Mouse (Mus musculus): ENCODE results near the gene Mark3. TPM values are rescaled to one million over a fixed set of nuclear protein-coding genes. Genes with fewer than 3 reads are reported as not detected.

The Mark3 gene
- polyA plus RNA-seq, 1 experiment from 2014 or later: 9.2 TPM

DNA sequence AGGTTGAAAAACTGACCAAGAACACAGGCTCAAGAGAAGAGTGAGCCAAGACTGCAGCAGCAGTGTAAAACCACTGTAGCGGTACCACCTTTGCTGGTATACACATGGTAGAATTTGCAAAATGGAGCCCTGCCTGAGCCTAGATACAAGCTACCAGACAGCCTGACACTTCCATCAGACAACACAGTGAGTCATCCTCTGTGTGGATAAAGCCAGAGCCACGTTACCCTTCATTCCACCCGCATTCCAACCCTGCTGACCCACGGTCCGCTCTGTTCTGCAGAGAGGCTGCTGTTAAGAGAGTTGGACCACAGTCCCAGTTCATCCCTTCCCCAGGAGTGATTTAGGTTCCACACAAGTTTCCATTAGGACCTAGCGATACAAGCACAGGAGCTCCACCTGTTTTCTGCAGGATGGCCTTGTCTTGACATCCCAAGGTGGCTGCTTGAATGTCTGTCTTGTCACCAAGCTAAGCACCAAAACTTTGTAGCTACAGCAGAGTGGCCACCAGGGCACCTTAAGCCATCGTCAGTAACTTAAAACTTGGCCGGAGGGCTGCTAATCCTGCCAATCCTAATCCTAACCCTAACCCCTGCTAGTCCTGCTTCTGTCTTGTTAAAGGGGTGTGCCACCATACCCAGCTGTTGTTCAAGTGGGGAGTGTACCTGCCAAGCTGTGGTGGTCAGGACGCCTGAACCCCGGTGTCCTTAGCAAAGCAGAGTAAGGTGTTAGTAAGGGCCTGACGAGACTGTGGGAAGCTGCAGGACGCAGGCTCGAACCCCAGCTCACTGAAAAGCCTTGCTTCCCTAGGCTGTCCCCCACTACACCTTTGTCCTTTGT is 90.9 kb downstream of the Mark3 start:
- Histone ChIP-seq H3K9ac (ENCODE audit: low read depth, low read length) (no peak overlapping the region), H3K27me3 (ENCODE audit: control insufficient read depth, insufficient read depth, low read depth, low read length) (peaks cover 14% of the 10 kb centered on the region), H3K4me2 (ENCODE audit: low read depth, low read length) (no peak overlapping the region), H3K4me1 (ENCODE audit: control insufficient read depth, low read depth, low read length) (peaks cover 7% of the 10 kb centered on the region), H3K27ac (ENCODE audit: low read length) (no peak overlapping the region), H3K36me3 (ENCODE audit: control insufficient read depth, insufficient read depth) (no peaks in the 10 kb centered on the region), H3K4me3 (ENCODE audit: low read depth, low read length) (no peak overlapping the region), H3K9me3 (replicated peaks; ENCODE audit: control insufficient read depth, low read length) (no peaks in the 10 kb centered on the region)
- no peak for ATAC-seq (ENCODE audit: low read depth)
- 71% methylated on average over 13 of the region's 13 CpGs for WGBS (ENCODE audit: insufficient replicate concordance)

DNA sequence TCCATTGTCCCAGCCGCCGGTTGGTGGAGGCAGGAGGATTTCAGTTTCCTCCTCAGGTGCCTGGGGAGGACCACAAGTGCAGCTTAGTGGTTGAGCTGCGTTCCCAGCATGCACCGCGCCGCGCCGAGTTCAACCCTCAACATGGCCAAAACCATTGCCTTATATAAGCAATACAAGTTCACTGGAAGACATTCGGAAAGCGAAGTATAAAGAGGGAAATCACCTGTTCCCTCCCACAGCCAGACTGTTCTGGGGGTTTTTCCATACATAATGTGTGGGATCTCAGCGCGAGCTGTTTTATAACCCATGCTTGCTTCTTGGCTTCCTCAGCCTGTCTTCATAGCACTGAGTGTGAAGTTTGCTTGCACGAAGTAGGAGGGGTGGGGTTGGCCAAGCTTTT is 92.1 kb downstream of the Mark3 start:
- WGBS (ENCODE audit: insufficient replicate concordance): 74% methylated on average over 13 of the region's 13 CpGs
- no peak overlapping the region for H3K4me3 ChIP-seq (ENCODE audit: low read depth, low read length)
- no peak overlapping the region for H3K27ac ChIP-seq (ENCODE audit: low read length)

DNA sequence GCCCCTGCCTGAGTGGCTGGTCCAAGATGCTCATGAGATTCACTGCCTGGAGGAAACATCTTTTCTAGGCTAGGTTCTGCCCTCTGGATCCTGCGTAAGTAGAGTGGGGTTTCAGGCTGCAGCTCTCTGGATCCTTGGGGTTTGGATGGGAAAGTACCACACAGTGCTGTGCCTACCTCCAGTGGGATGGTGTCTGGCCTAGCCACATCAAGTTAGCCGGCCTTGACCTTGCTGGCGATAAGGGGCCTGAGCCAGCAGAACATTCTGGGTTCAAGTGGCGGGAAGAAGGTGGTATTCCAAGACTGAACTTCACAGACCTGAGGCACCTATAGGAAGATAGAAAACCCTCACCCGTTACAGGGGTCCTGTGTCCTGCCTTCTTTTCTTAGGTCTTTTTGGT is 93.1 kb downstream of the Mark3 start:
- Histone ChIP-seq H3K9ac (ENCODE audit: low read depth, low read length) (no peak overlapping the region), H3K4me1 (ENCODE audit: control insufficient read depth, low read depth, low read length) (peaks cover 15% of the 10 kb centered on the region), H3K27me3 (ENCODE audit: control insufficient read depth, insufficient read depth, low read depth, low read length) (peaks cover 36% of the 10 kb centered on the region), H3K4me3 (ENCODE audit: low read depth, low read length) (no peak overlapping the region), H3K9me3 (replicated peaks; ENCODE audit: control insufficient read depth, low read length) (no peaks in the 10 kb centered on the region), H3K4me2 (ENCODE audit: low read depth, low read length) (no peak overlapping the region), H3K36me3 (ENCODE audit: control insufficient read depth, insufficient read depth) (no peaks in the 10 kb centered on the region), H3K27ac (ENCODE audit: low read length) (no peak overlapping the region)
- 74% methylated on average over 5 of the region's 5 CpGs for WGBS (ENCODE audit: insufficient replicate concordance)
- no peak for ATAC-seq (ENCODE audit: low read depth)

More for the DNA sequence above, 92.1 kb downstream of the Mark3 start:
- no peak for ATAC-seq (ENCODE audit: low read depth)
- Histone ChIP-seq H3K27me3 (ENCODE audit: control insufficient read depth, insufficient read depth, low read depth, low read length) (peaks cover 25% of the 10 kb centered on the region), H3K4me2 (ENCODE audit: low read depth, low read length) (no peak overlapping the region), H3K4me1 (ENCODE audit: control insufficient read depth, low read depth, low read length) (peaks cover 8% of the 10 kb centered on the region), H3K9ac (ENCODE audit: low read depth, low read length) (no peak overlapping the region), H3K9me3 (replicated peaks; ENCODE audit: control insufficient read depth, low read length) (no peaks in the 10 kb centered on the region), H3K36me3 (ENCODE audit: control insufficient read depth, insufficient read depth) (no peaks in the 10 kb centered on the region)

DNA sequence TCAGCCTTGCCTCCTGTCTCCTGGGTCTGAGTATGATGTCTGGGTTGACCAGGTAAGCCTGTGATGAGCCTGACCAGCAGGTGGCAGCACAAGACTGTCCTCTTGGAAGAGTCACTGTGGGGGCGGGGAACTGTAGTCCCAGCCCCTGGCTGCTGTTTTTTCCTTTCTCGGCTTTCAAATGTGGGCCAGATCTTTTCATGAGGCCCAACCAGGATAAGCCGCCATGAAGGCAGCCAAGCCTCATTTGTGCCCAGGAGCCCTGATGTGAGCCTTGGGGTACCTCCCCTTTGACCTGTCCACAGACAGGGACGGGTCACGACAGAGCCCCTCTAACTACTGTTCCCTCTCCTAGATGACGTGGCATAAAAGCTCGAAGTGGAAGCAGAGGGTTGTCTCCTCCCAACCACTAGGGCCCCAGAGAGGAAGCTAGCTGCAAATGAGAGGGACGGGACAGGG is 94.2 kb downstream of the Mark3 start:
- H3K27ac ChIP-seq (ENCODE audit: low read length): peak overlapping the region; percentile 62
- H3K4me3 ChIP-seq (ENCODE audit: low read depth, low read length): 0 out of 2 replicates have a peak overlapping the region, but pooled peaks have one; percentile 26
- H3K9ac ChIP-seq (ENCODE audit: low read depth, low read length): peak overlapping the region; percentile 51
- under 1% methylated on average over 8 of the region's 8 CpGs for WGBS (ENCODE audit: insufficient replicate concordance)
- H3K36me3 ChIP-seq (ENCODE audit: control insufficient read depth, insufficient read depth): no peaks in the 10 kb centered on the region
- H3K4me2 ChIP-seq (ENCODE audit: low read depth, low read length): peak overlapping the region; percentile 57
- H3K9me3 ChIP-seq (replicated peaks; ENCODE audit: control insufficient read depth, low read length): no peaks in the 10 kb centered on the region
- peaks cover 46% of the 10 kb centered on the region for H3K27me3 ChIP-seq (ENCODE audit: control insufficient read depth, insufficient read depth, low read depth, low read length)
- ATAC-seq (ENCODE audit: low read depth): peak; percentile 54
- H3K4me1 ChIP-seq (ENCODE audit: control insufficient read depth, low read depth, low read length): peaks cover 15% of the 10 kb centered on the region

DNA sequence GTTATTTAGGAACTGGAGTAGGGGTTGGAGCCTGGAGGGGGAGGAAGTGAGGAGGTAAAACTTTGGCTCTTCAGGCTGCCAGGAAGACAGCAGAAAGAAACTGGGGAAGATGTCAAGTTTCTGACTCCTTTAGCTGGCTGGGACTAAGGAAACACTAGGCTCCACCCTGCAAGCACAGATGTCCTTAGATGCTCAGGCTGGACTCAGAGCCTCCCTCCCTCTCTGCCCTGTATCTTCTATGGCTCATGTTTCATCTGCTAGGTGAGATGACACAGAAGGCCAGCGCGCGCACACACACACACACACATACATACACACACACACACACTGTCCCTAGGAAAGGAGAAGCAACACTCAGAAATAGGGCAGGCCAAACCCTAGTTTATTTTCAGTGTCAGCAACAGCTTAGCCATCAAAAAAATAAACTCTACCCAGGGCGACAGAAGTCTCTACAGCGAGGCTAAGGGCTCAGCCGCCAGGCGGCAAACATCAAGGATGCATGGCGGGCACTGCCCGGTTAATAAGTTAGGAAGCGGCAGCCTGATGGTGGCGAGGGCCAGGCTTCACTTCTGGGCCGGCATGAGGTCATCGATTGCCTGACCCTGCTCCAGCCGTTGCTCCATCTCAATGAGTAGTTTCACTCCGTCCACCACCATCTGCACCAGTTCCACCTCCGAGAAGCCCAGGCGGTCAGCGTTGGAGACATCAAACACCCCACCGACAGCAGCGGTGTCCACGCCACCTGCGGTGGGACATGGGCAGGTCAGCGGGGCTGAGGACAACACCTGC is 94.9 kb downstream of the Mark3 start:
- 61% methylated on average over 23 of the region's 23 CpGs for WGBS (ENCODE audit: insufficient replicate concordance)
- no peak overlapping the region for H3K4me3 ChIP-seq (ENCODE audit: low read depth, low read length)
- H3K27me3 ChIP-seq (ENCODE audit: control insufficient read depth, insufficient read depth, low read depth, low read length): peaks cover 53% of the 10 kb centered on the region
- H3K36me3 ChIP-seq (ENCODE audit: control insufficient read depth, insufficient read depth): no peaks in the 10 kb centered on the region
- peak overlapping the region; percentile 51; the same call in 1 of the 2 replicates for H3K9ac ChIP-seq (ENCODE audit: low read depth, low read length)
- peak; percentile 12 for ATAC-seq (ENCODE audit: low read depth)
- peaks cover 15% of the 10 kb centered on the region for H3K4me1 ChIP-seq (ENCODE audit: control insufficient read depth, low read depth, low read length)
- peak overlapping the region; percentile 62 for H3K27ac ChIP-seq (ENCODE audit: low read length)
- no peaks in the 10 kb centered on the region for H3K9me3 ChIP-seq (replicated peaks; ENCODE audit: control insufficient read depth, low read length)
- peak overlapping the region; percentile 57 for H3K4me2 ChIP-seq (ENCODE audit: low read depth, low read length)

DNA sequence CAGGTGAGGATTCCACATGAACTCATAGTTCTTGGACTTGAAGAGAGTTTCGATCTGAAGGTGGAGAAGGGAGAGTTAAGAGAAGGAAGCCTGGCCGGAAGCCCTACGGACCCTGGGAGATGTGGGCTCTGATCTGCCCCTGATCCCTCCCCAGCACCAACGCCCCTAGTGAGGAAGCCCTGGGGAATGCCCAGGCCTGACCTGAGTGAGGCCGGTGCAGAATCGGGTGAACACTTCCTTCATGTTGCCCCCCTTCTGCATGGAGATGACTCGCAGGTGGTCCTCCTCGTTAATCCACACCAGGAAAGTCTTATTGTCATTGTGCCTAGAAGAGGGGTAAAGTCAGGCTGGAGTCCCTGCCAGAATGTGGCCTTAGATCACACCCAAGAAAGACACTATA is 95.6 kb downstream of the Mark3 start:
- Histone ChIP-seq H3K4me3 (ENCODE audit: low read depth, low read length) (no peak overlapping the region), H3K4me1 (ENCODE audit: control insufficient read depth, low read depth, low read length) (peaks cover 15% of the 10 kb centered on the region)

DNA sequence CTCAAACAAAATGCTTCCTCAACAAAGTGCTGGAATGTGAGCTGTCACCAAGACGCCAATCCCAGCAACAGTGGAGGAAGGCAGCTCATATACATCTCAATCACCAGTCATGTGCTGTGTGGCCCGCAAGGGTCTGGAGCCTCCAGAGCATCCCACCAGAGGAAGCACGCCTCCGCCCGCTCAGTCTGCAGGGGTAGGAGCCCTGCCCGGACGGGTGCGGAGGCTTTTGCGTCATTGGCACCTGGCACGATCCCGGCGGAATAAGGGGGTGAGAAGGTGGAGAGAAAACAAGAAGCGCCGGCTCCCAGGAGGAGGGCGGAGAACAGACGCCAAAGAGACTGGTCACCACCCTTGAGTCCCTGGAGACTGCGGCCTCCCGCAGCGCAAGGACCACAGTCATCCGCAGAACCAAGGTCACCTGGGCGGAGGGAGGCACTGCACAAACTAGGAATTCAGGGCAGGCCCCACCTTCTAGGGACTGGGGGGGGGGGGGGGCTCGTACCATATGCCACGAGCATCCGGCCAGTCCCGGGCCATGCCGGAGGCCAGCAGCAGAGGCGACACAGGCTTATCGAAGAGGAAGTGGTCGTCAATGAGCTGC is 96.1 kb downstream of the Mark3 start:
- H3K4me2 ChIP-seq (ENCODE audit: low read depth, low read length): peak overlapping the region; percentile 55
- peak overlapping the region; percentile 51 for H3K4me3 ChIP-seq (ENCODE audit: low read depth, low read length)
- no peaks in the 10 kb centered on the region for H3K36me3 ChIP-seq (ENCODE audit: control insufficient read depth, insufficient read depth)
- H3K27ac ChIP-seq (ENCODE audit: low read length): no peak overlapping the region
- H3K4me1 ChIP-seq (ENCODE audit: control insufficient read depth, low read depth, low read length): peaks cover 15% of the 10 kb centered on the region
- WGBS (ENCODE audit: insufficient replicate concordance): 14% methylated on average over 28 of the region's 29 CpGs
- ATAC-seq (ENCODE audit: low read depth): no peak
- H3K9me3 ChIP-seq (replicated peaks; ENCODE audit: control insufficient read depth, low read length): no peaks in the 10 kb centered on the region
- H3K9ac ChIP-seq (ENCODE audit: low read depth, low read length): no peak overlapping the region
- peaks cover 54% of the 10 kb centered on the region for H3K27me3 ChIP-seq (ENCODE audit: control insufficient read depth, insufficient read depth, low read depth, low read length)

More for the DNA sequence above, 95.6 kb downstream of the Mark3 start:
- ATAC-seq (ENCODE audit: low read depth): no peak
- Histone ChIP-seq H3K27ac (ENCODE audit: low read length) (no peak overlapping the region), H3K4me2 (ENCODE audit: low read depth, low read length) (no peak overlapping the region), H3K36me3 (ENCODE audit: control insufficient read depth, insufficient read depth) (no peaks in the 10 kb centered on the region), H3K9me3 (replicated peaks; ENCODE audit: control insufficient read depth, low read length) (no peaks in the 10 kb centered on the region), H3K9ac (ENCODE audit: low read depth, low read length) (no peak overlapping the region), H3K27me3 (ENCODE audit: control insufficient read depth, insufficient read depth, low read depth, low read length) (peaks cover 54% of the 10 kb centered on the region)
- WGBS (ENCODE audit: insufficient replicate concordance): 44% methylated on average over 8 of the region's 8 CpGs

DNA sequence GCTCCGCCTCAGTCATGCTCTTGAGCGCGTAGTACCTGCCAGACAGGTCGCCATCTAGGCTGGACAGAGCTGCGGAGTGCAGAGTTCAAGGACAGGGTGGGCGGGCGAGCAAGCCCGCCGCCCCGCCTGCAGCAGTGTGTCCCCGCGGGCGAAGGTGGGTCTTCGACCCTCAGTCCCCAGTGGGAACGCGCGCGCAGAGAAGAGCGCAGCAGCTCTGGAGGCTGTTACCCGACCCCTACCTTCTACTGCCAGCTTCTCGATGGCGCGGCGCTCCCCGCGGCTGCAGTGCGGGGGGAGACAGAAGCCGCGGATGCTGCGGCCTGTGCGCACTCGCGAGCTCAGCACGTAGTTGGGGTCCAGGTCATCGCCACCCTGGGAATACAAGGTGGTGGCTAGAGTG is 96.7 kb downstream of the Mark3 start:
- under 1% methylated on average over 35 of the region's 35 CpGs for WGBS (ENCODE audit: insufficient replicate concordance)
- Histone ChIP-seq H3K27me3 (ENCODE audit: control insufficient read depth, insufficient read depth, low read depth, low read length) (peaks cover 54% of the 10 kb centered on the region), H3K4me3 (ENCODE audit: low read depth, low read length) (peak overlapping the region; percentile 51), H3K4me1 (ENCODE audit: control insufficient read depth, low read depth, low read length) (peaks cover 15% of the 10 kb centered on the region), H3K9ac (ENCODE audit: low read depth, low read length) (no peak overlapping the region), H3K27ac (ENCODE audit: low read length) (no peak overlapping the region), H3K9me3 (replicated peaks; ENCODE audit: control insufficient read depth, low read length) (no peaks in the 10 kb centered on the region), H3K36me3 (ENCODE audit: control insufficient read depth, insufficient read depth) (no peaks in the 10 kb centered on the region), H3K4me2 (ENCODE audit: low read depth, low read length) (peak overlapping the region; percentile 55)
- ATAC-seq (ENCODE audit: low read depth): no peak

Data from liver, embryonic 16.5 days (tissue).